Mouse (Mus musculus) induced T-regulatory cell, adult 2 months (primary cell): Measurements from ENCODE around the gene Atg5.

Experiments used
- DNase-seq: peaks from one replicate; pipeline ENCODE4 v3.0.0-alpha.2; 2012; ENCODE audit warnings: low read depth

Gene Atg5

DNA sequence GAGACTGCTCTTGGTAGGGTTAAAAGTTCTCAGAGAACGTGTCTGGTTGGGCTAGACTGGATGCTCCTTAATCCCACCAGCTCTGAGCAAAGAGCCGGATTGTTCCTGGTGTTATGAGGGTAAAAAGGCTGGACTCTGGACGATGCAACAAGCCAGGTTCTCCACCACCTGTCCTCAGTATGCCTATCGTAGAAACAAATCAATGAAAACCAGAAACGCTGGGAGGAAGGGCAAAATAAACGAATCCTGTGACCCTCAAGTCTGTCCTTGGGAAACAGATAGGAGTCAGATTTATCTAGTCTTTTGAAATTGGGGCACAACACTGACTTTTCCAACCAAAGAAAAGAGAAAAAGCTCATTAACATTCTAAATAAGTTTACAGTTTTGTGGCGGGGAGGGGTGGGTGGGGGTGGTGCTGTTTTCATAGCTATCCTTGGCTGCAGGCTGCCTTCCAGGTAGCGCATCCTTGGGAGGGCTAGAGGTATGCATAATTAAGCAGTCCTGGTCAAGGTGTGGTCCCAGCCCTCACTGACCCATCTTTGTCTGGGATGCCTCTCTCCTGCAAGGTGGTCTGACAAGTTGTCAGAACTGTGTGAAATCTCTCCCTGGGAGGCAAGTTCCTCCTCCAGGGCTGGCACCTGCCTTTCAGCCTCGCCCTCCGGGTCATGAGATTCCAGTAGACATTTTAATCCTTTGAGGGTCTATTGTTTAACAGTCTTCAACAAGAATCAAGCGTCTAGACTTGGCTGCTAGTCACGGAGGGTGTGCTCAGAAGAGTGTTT, 123.5 kb downstream of the Atg5 start:
- no peak for DNase-seq

DNA sequence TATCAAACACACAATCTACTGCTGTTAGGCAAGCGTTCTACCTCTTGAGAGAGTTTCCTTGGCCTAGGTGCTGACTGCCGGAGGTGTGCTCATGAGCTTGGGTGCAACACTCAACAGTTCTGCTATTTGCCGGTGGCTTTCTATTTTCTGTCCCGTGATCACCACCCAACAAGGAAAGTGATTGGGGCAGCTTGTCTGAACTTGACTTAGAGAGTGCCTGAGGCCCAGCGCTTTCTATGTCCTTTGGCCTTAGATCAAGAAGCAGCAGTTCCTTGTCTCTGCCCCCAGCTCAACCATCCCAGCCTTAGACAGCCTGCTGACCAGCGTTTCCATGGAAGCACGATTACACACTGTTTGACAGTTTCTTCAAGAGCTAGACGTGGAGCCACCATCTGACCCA, 124.7 kb downstream of the Atg5 start:
- no peak for DNase-seq

DNA sequence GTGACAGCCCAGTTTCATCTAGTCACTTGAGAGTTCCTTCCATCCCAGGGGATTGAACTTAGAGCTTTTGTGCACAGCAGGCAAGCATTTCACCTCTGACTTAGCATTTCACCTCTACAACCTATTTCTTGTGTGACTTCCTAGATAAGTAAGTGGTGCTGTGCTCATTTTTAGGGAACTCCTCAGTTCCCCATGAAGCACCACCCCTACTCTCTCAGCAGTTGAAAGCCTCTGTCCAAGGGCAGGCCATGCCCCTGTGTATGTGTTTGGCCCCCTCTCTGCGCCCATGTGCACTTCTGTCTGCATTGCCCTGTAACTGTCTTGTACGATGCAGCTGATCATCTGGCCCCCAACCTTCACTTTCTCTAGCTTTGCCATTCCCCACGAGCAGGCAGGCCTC, 132.0 kb downstream of the Atg5 start:
- peak; percentile 62 for DNase-seq

DNA sequence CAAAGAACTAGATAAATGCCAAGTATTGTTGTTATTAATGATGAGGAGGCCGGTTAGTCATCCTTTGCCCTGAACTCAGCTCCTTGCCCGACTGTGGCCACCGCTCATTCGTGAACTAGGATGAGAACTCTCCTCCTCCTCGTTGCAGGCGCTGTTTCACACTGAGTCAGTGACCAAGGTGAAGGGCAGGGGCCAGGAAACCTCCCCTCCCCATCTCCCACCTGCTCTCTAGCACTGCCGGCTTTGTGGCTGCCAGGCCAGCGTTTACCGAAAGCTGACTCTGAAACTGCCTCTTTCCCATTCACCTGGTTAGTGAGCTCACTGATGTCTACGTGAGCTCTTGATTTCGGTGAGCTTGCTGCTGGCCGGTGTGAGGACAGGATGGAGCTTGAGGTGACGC, 132.4 kb downstream of the Atg5 start:
- peak; percentile 77 for DNase-seq

DNA sequence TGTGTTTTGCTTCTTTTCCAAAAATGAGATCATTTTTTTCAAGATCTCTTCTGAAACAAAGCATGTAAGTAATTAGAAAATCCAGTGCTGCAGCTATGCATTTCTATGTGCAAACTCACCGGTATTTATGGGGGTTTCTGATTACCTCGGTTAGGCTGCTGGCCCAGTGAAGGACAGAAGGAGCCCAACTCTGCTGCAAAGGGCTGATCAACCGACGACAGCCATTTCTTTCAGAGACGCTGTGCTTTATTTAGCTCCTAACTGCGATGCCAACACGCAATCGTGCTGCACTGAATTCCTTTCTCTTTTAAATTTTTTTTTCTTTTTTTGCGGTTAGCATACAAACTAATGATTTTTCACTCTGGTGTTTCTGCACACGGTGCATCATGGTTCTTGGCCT, 133.4 kb downstream of the Atg5 start:
- no peak for DNase-seq

DNA sequence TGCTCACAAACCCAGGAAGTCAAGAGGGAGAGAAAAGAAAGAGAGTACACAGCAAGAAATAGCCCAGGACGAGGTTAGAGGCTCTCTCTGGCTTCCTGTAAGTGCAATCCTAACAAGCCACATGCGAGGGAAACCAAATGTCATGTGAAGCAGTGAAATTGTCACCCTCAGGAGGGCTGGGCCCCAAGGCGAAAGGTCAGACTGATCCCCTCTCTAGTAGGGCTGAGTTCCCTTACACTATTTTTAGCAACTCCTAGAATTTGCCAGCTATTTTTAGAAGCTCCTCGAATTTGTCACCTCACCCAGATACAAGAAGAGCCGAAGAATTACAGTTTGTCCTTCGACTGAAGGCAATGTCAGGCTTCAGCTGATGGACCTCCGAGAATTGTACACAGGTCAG, 135.3 kb downstream of the Atg5 start:
- peak; percentile 60 for DNase-seq

DNA sequence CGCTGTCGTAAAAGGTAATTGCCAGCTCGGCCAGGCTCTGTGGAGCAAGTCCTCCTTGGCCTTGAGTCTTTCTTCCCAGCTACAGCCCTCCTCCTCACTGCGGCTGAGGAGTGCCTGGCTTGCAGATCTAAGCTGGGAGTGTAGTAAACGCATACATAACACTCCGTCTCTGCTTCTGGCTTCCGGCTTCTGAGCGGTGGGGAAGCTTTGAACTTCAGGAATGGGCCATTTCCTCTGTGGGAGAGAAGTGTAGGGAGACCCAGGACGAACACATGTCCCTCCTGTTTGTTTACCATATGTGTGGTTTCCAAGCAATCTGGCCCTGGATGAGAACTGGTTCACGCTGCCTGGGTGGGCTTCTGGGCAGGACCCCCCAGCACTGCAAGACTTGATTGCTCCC, 140.9 kb downstream of the Atg5 start:
- DNase-seq = no peak

DNA sequence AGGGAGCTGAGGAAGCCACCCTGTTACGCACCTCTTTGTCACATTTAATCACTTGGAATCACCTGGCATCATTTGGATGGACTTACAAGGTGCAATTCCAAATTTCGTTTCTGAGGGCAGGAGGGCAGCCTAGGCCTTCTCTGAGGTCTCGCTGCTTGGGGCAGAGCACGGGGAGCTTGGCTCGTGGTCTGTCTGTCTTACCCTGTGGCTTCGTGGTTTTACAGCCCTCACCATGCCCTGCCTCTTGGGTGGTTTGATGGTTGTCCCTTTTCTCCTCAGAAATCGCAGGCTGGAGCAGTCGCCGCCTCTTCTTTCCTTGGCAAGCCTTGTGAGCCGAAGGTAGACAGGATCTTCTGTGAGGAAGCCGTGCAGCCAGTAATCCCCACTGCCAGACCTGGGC, 141.8 kb downstream of the Atg5 start:
- DNase-seq = peak; percentile 54
